Mouse (Mus musculus) G1E (cell line): ENCODE measurements around the gene Man2a2.

Experiments
- CTCF ChIP-seq: IDR thresholded peaks from 2 replicates; pipeline ENCODE4 v1.5.1; 2012; ENCODE audit warnings: low read depth, low read length, inconsistent platforms, mixed read lengths
- GATA1 ChIP-seq: IDR thresholded peaks from 2 replicates; pipeline ENCODE4 v1.6.1; 2012; ENCODE audit warnings: borderline replicate concordance, low read length, inconsistent platforms, mixed read lengths
- GATA2 ChIP-seq: IDR thresholded peaks from 2 replicates; pipeline ENCODE4 v1.6.1; 2012; ENCODE audit warnings: low read depth, low read length, inconsistent platforms, borderline replicate concordance
- POLR2AphosphoS5 ChIP-seq: IDR thresholded peaks from 2 replicates; pipeline ENCODE4 v1.6.1; 2012; ENCODE audit warnings: low read depth, low read length, inconsistent platforms; ENCODE audit not compliant: insufficient replicate concordance
- TAL1 ChIP-seq: conservative IDR thresholded peaks from 2 replicates; pipeline ENCODE4 v1.6.1; 2012; ENCODE audit warnings: low read depth, low read length, inconsistent platforms, mixed read lengths

- TF ChIP-seq CTCF (no peak), TAL1 (no peak), GATA2 (no peak), GATA1 (no peak), POLR2AphosphoS5 (no peak)
Observed at GRCm38 (mm10) chr7:80420586-80420985, 49.4 kb upstream of the Man2a2 start.
